Mouse (Mus musculus) CH12.LX (cell line): ENCODE measurements around the gene Upp1.

ENCODE experiments used
- CTCF ChIP-seq, 2 experiments: IDR thresholded peaks in 1 of 2; conservative IDR thresholded peaks in 1 of 2; 2 replicates each; pipeline ENCODE4 v1.5.1; 2011 to 2012; ENCODE audit warnings: low read depth in 2 of 2, low read length in 2 of 2, improper control_type of control experiment in 1 of 2, inconsistent platforms in 1 of 2, mild to moderate bottlenecking in 1 of 2, moderate library complexity in 1 of 2
- SMC3 ChIP-seq: IDR thresholded peaks from 2 replicates; pipeline ENCODE4 v1.6.1; 2011; ENCODE audit warnings: low read depth, low read length, improper control_type of control experiment

GRCm38 (mm10) chr11:9116916-9117315 is 987 bp upstream of the Upp1 start:
- no peak for TF ChIP-seq SMC3
- no peak for TF ChIP-seq CTCF (conservative IDR thresholded peaks at IDR 0.05 in 1 of 2, IDR thresholded peaks at IDR 0.05 in 1 of 2; ENCODE audit: low read depth in 2 of 2, low read length in 2 of 2)
